Mouse (Mus musculus) cerebellum, adult 11-12 months (tissue): ENCODE results near the gene Eif1b.
"Not testable (repeated sequence)": the region's sequence is repeated elsewhere in the genome, so short reads cannot be mapped to it uniquely, and the experiment has no call there.

Experiments used
- DNase-seq: peaks from one replicate; pipeline ENCODE4 v3.0.0; 2022

Gene Eif1b

DNA sequence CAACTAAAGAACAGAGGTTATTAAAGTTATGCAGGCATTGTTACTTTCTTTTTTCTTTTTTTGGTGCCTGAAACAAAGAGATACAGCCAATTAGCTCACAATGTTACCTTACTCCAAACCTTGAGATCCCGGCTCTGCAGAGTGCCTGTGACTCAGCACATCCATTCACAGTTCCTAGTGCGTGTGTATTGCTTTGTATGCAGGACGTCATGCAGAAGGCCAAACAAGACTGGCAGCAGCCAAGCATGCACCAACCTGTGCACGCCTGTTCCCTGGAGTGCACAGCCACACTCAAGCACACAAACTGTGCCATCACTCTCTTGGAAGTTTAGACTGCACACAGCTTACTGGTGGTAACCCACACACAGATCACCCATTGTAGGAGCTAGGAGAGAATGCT lies 35.2 kb downstream of the Eif1b start:
- DNase-seq: no peak

DNA sequence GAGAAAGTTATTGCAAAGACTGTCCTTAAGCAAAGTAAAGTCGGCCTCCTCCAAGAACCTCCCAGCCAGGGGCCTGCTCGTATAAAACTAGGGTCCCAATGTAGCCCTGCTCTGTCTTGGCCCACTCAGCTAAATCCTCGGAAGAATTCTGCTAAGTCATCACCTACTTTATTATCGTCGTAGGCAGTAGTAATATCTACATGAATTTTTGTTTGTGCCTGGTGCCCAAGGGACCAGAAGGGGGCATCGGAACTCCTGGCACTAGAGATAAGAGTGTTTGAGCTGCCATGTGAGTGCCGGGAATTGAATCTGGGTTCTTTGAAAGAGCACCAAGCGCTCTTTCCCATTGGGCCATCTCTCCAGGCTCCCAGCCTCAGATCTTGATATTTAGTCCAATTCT lies 35.9 kb downstream of the Eif1b start:
- DNase-seq: no peak

DNA sequence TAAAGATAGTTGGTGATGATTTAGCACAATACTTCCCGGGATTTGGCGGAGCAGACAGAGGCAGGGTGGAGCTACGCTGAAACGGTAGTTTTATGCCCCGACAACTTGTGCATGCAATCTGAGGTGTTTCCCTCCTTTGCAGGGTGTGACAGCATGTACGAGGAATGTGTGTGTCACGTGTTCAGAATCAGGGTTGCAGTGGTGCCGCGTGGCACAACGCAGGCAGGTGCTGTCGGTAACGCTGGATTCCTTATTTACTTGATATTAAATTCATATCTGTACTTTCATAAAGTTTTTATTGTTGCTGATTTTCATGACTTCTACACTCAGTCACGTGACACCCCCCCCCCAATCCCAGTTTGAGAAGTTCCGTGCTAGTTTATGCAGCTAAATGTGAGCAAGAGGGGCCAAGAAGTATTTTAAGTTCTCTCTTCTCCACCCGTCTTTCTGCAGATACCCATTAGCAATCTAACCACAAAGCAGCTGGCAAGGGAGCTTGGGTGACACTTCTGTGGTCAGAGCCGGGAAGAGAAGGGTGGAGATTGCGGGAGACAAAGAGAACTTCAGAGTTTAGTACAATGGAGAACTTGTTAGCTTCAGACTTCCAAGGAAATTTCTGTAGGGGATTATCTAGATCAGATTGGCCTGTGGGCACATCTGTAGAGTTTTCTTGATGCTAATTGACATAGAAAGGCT lies 36.9 kb downstream of the Eif1b start:
- no peak for DNase-seq

DNA sequence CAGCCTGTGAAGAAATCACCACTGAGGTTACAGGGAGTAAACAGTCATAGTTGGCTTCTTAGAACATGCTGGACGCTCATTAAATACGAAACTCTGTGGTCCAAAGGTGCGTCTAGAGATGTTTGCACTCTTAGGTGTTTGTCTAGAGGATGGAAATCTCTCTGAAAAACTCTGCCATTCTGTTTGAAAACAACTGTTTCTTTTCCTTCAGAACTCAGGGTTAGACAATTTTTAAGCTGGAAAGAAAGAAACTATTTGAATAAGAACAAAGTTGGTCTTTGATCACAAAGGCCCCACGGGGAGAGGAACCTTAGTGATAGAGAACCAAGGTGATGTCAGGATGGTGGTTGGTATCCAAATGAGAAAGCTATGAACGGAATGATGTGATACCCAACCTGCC lies 38.4 kb downstream of the Eif1b start:
- DNase-seq: no peak

DNA sequence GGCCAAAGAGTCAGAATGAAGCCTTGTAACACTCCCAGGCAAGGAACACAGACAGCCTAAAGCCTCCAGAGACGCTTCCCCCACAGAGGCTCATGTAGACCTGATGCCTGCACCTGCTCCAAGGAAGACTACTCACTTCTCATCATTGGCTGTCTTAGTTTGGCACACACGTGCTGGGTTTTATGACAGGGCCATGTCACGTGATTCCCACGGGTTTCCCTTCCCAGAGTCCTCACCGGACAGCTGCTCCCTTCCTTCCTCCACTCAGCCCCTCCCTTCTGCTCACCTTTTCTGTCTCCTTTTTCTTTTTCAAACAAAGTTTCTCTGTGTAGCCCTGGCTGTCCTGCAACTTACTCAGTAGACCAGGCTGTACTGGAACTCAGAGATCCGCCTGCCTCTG lies 40.0 kb downstream of the Eif1b start:
- no peak for DNase-seq

DNA sequence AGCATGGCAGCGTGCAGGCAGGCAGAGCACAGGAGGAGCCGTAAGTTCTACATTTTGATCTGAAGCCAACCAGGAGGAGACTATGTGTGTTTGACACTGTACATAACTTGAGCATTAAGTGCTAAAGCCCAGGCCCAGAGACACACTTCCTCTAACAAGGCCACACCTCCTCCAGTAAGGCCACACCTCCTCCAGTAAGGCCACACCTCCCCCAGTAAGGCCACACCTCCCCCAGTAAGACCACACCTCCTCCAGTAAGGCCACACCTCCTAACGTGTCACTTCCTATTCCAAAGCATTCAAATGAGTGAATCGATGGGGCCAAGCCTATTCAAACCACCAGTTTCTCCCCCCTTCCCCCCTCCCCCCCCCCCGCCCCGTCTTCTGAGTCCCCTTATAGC lies 40.7 kb downstream of the Eif1b start:
- no peak for DNase-seq

DNA sequence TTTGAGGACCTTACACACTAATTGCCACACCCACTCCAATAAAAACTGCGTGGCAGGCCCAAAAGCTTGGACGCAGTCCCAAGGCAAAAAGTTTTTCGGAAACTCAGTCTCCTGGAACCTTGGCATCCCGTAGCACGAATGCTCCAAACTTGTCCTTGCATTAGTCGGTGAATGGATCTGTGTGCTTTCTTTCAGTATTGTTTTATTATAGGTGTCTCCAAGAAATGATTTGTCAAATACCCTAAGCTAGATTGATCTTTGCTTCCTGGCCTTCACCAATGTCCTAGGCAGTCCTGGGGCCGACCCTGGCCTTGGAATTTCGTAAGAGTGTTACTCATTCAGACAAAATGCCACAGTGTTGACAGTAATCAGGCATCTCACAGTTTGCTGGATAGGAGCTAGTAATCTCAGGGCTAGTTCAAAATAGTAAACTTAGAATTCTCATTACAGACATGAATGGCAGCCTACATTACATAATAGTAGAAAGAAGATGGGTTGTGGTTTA lies 41.5 kb downstream of the Eif1b start:
- not testable (repeated sequence) for DNase-seq

DNA sequence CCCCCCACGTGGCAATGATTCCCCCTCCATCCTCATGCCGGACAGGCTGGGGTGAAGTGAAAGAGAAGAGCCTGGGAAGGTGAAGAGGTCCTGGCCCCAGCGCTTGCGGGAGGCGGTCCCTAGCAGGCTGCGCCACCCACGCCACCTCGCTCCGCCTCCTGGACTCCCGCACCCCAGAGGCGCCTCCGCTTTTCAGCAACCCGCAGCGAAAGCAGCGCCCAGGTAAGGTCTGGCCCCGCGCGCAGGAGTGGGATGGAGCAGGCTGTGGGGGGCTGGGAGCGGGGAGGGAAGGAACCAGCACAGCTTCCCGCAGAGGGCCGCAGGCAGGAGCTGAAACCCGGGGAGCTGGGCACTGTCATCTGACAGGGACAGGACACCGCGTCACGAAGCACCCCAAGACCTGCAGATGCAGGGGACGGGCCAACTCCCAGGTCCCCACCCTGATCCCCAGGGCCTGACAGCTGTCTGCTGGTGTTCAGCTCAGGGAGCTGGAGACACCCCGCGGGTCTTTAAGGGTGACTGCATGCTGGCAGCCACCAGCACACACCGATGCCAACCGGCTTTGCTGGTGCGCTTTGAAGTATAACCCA lies 47.7 kb downstream of the Eif1b start, which contains the start of gene Entpd3:
Gene Entpd3, plus strand, starts transcription at position 157 of the 590 bp plus-strand sequence.
- peak; percentile 10 for DNase-seq

DNA sequence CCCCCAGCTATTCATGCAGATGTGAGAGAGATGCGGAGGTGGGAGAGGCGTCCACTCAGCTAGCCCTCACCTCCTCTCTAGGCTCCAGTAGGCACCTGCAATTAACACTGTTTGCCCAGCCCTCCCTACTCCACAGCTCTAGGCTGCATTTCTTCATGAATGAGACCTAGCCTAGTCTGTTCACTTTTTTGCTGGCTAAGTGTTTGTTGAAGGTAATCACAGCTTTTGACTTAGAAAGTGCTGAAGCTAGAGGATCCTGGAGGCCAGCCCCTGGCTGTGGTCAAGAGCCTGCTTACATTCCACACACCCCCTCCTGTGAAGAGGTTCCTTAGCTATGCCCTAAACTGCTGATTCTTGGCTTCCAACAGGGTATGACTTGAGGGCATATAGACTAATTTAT lies 49.4 kb downstream of the Eif1b start:
- no peak for DNase-seq

DNA sequence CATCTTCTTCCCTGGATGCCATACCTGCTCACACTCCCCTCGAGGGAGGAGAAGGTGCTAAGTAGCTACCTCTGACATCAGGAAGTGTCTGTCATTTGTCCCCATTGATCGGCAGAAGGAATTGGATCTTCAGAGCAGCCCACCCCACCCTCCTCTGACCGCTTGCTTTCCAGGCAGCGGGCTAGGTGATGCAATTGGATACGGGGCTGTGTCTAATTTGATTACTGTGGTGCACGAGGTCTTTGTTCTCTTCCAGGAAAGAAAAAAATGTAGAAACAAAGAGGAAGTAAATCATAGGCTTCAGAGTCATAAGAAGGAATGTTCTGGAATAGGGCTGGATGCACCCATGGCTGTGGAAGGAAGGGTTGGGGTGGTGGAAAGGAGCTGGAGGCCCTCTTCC lies 50.2 kb downstream of the Eif1b start:
- no peak for DNase-seq
